Mouse (Mus musculus) ES-E14 (cell line): ENCODE data around the gene Gna15.

ENCODE experiments used
- CHD2 ChIP-seq: IDR thresholded peaks from 2 replicates; pipeline ENCODE4 v1.6.1; 2014; ENCODE audit warnings: mild to moderate bottlenecking, low read depth, low read length, inconsistent platforms
- HCFC1 ChIP-seq: IDR thresholded peaks from 2 replicates; pipeline ENCODE4 v1.6.1; 2012; ENCODE audit warnings: low read length, inconsistent platforms, borderline replicate concordance; ENCODE audit not compliant: insufficient read depth
- ZC3H11A ChIP-seq: IDR thresholded peaks from 2 replicates; pipeline ENCODE4 v1.6.1; 2012; ENCODE audit warnings: low read depth, mild to moderate bottlenecking, inconsistent platforms, low read length, borderline replicate concordance
- ZNF384 ChIP-seq: IDR thresholded peaks from 2 replicates; pipeline ENCODE4 v1.6.1; 2012; ENCODE audit warnings: low read depth, low read length, inconsistent platforms

GRCm38 (mm10) chr10:81501863-81502262 lies 22.2 kb downstream of the Gna15 start:
- TF ChIP-seq ZC3H11A (no peak), HCFC1 (no peak), CHD2 (no peak), ZNF384 (no peak)
